Mouse (Mus musculus) spleen, postnatal 10 days (tissue): ENCODE measurements around the gene Ints7.

ENCODE experiments used
- DNase-seq, 2 experiments: peaks; one replicate each; pipeline ENCODE4 v3.0.0; 2021 to 2022; ENCODE audit warnings: low spot score in 2 of 2

Gene Ints7

DNA sequence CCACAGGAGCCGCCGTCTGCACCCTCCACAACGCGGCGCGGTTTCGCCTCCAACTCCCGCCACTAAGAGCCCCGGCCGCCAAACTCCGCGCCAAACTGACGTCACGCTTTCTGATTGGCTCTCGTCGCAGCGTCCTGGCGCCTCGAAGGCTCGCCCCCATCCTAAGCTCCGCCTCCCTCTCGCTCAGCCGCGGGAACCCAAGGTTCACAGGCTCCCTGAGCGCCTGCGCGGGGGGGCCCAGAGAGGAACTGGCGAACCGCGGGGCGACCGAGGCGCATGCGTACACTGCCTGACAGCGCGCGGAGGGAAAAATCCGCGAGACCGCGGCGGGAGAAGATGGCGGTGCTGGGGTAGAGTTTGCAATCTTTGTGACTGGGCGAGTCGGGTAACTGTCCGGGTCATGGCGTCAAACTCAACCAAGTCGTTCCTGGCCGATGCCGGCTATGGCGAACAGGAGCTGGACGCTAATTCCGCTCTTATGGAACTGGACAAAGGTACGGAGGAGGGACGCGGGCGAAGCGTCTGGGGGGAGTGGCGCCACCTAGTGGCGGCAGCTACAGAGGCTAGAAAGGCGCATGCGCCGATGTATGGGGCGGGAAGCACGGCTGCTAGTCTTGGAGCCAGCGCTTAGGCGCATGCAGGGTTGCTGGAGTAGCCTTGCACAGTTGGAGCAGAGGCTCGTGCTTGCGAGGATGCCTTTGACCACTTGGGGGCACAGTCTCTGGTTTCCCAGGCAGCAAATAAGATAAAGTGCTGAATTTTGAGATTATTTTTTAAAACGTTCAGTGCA lies at the start of gene Ints7, which contains the start of gene Dtl:
Gene Ints7, plus strand, starts transcription at position 179 of the 790 bp plus-strand sequence.
Gene Dtl, minus strand, starts transcription at position 87 of the 790 bp plus-strand sequence.
- DNase-seq: peak; percentile 98 to 100

DNA sequence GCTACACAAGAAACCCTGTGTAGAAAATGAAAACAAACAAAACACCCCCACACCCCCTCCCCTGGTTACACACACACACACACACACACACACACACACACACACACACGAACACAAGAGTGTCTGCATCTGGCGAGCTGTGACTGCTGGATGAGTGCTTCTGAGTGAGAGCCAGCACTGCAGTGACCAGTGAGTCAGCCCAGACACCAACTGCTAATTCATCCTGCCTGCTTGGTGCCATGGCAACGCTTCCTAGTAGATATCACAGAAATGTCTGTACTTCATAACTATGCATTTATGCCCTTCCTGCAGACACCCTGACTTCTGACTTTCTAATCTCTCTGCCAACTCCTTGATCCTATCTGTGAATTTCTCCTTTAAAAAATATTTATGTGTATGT lies 48.3 kb upstream of the Ints7 start:
- DNase-seq: no peak

DNA sequence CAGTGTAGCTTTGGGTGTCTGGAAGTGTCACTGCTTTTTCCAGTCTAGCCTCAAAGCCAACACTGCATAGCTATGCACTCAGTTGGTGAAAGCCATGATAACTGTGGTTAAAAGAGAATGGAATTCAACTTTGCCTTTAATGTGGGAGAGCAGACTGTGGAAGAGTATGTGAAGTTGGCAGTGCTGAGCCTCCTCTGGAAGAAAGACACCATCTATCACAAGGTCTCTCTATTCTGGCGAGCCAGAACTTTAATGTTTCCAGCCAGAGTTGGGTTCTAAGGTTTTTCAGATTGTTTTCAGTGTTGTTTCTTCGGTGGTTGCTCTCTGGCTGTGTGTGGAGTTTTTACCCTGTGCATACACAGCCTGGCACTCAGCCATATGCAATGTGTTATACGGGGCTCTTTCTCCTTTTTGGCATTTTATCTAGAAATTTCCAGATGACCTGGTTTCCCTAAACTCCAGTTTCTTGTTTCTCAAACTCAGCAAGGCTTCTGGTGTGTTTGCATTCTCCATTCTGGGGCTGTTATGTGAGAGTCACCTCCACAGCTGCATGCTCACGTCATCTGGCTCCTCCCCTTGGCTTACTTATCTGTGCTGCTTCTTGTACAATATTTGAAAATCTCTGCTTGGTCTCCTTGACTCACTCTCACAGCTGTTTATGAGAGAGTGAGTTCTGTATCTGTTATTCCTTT lies 47.4 kb upstream of the Ints7 start:
- no peak for DNase-seq

GRCm38 (mm10) chr1:191529406-191529805 lies 46.0 kb upstream of the Ints7 start:
- no peak for DNase-seq

- no peak for DNase-seq
Observed at GRCm38 (mm10) chr1:191531023-191531422, 44.4 kb upstream of the Ints7 start.

DNA sequence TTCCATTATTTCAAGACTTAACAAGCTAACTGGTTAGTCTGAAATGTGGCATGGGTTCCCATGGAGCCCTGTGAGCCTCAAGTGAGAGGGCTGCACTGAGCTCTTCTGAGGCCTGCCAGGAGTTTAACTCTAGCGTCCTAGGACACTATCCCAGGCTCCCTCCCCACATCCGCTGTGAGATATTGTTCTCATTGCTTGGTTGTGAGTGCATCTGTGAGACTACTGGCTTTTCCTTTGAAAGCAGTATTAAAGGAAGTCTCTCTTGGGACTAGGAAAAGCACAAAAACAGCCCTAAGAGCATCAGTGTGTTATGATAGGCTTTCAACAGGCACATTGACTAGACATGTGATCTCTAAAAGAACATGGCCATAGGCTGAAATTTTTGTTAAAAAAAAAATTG lies 40.5 kb upstream of the Ints7 start:
- DNase-seq: no peak

DNA sequence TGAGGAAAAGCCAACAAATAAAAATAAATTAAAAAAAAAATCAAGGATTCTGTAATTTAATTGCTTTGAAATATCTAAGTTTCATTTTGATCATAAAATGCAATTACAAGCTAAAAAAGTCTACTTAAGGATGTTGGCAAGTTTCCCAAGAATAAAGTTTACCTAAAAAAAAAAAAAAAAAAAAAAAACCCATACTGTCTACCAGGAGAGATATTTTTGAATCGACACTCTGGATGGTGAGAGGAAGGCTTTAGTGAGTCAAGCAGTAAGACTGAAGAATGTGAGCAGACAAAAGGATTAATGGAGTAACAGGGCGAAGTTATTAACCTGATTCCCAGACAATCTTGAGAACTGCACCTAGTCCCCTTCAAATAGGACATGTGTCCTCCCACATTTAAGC lies 35.1 kb upstream of the Ints7 start:
- no peak for DNase-seq

- no peak for DNase-seq
Observed at GRCm38 (mm10) chr1:191541014-191541413, 34.4 kb upstream of the Ints7 start.

- DNase-seq: no peak
Observed at GRCm38 (mm10) chr1:191541619-191542018, 33.8 kb upstream of the Ints7 start.

DNA sequence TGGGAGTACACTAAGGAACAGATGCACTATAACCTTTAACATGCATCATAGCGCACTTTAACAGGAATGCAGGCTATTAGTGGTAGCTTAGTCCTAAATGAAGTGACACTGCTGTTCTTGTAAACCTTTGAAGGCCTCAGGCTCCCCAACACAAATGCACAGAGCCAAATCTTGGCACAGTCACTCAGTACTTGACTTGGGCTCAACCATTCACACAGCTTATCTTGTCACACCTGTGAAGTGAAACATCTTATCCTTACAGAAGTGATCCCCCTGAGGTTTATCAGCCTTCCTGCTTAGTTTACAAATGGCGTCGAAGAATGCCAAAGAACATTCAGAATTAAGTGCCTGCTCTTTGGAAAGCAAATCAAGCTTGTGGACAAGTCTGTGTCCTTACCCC lies 31.7 kb upstream of the Ints7 start:
- DNase-seq: no peak

DNA sequence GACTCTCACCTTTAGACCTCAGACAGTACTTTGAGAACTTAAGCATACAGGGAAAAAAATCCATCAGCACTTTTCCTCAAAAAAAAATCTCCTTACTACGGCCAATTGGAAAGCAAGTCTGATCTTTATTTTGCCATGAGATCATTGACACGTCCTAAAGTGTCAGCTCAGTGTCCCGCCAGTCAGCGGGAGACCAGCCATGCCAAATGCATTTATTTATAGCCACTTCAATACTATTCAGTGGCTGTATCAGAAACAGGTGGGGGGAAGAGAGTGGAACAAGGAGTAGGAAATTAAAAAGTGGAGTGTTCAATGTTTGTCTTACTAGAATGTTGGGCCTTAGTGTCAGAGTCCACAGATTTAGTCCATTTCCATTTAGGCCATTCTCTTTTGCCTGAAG lies 24.6 kb upstream of the Ints7 start:
- DNase-seq: no peak

DNA sequence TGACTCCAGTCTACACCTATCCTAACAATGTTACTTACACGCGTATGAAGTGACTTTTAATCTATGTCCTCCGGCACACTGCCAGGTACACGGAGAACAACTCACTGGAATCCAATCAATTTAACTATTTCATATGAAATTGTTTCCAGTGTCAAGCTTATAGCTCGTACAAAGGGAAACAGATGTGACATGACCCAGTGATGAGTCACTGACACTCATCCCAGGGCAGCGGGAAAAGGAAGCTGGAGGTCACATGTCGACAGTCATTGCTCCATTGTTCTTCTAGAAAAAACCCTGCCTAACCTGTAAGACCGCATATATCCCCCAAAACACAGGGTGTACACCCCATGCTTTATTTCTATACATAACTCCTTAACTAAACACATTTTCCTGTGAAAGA lies 18.3 kb upstream of the Ints7 start:
- DNase-seq: no peak

DNA sequence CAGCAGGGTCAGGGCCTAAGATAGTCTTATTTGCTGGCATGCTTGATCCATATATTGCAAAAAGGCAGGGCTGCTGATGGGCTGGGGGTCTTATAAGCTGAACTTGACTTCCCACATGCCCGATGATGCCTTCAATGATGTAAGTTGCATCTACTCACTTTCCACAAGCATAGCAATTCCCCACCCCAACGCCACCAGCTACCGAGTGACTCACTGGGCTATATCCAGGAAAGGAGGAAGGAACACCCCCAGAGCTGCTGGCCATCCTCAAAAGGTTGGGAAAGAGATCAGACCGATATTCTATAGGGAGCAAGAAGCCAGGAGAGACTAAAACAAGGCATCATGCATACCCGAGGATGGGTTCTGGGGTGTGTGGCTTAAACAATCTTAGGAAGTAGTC lies 15.7 kb upstream of the Ints7 start:
- DNase-seq: no peak

GRCm38 (mm10) chr1:191562823-191563365 lies 12.5 kb upstream of the Ints7 start:
- peak in 1 of 2 experiments; percentile 46 for DNase-seq

GRCm38 (mm10) chr1:191567859-191568258 lies 7.6 kb upstream of the Ints7 start:
- DNase-seq: no peak

DNA sequence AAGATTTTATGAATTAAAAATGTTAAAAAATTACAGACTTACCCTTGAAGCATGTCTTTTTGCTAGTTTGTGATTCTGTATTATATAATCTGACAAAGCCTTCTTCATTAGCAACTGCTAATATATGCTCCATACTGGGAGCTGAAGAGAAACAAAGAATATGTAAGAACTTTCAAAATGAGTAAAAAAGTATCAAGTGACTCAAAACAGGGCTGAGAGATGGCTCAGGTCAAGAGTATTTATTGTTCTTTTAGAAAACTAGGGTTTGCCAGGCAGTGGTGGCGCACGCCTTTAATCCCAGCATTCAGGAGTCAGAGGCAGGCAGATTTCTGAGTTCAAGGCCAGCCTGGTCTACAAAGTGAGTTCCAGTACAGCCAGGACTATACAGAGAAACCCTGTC lies 5.8 kb upstream of the Ints7 start:
- no peak for DNase-seq

DNA sequence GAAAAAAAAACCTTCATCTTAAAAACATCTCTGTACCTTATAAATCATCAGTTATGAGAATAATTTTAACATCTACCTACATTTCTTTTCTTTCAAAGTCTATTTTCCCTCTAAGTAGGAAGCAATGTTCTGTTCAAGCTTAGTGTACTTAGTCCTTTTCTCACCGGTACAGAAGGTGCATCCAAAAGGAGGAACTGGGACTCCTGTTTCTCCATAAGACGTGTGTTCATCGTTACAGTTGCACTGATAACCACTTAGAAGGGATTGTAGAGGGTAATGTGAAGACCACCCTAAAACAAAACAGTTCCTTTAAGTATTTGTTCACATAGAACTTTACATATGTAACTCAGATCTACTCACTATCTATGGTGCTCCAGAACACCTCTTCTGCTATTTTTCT lies 5.0 kb upstream of the Ints7 start:
- no peak for DNase-seq

- peak; percentile 21 to 28 for DNase-seq
Observed at GRCm38 (mm10) chr1:191573906-191574639, 1.4 kb upstream of the Ints7 start.

DNA sequence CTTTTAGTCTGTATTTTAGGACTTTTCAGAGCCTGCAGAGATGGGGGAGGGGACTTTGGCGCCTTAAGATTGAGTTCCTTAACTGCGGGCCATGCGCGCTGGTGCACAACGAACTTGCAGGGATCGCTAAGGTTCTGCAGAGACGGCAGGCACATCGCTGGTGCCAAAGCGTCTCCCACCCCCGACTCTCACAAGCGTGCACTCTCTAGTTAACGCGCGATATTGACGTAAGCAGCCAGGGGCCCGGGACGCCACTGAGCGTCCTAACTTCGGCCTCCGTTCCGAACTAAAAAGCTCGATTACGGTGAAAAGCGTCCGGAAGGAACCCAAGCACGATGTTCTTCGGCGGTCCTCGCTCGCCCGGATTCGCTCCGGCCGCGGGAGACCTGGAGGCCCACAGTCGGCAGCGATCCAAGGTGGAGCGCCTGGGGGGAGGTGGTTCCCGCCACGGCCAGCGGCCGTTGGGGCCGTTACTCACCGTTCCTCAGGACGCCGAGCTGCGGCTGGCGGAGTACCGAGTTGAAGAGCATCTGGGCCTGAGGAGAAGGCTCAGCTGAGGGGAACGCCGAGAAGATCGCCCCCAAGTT lies 472 bp upstream of the Ints7 start:
- DNase-seq: peak in 1 of 2 experiments; percentile 67

GRCm38 (mm10) chr1:191579524-191579923 lies 4.1 kb downstream of the Ints7 start:
- DNase-seq: no peak

GRCm38 (mm10) chr1:191581641-191582040 lies 6.2 kb downstream of the Ints7 start:
- no peak for DNase-seq

GRCm38 (mm10) chr1:191583836-191584235 lies 8.4 kb downstream of the Ints7 start:
- DNase-seq: no peak
